Mouse (Mus musculus): Measurements from ENCODE around the gene Espn. TPM values are rescaled to one million over a fixed set of nuclear protein-coding genes. Genes with fewer than 3 reads are reported as not detected.

Gene Espn
- polyA plus RNA-seq, 1 experiment from 2014 or later: 1.1 TPM

- H3K4me3 ChIP-seq: peak overlapping the region; percentile 87; the same call in 1 of the 2 replicates
- no peak for ATAC-seq (ENCODE audit: extremely low read depth, insufficient number of reproducible peaks, low FRiP score, low TSS enrichment)
- H3K36me3 ChIP-seq: peaks cover 3% of the 10 kb centered on the region; the same call in 1 of the 2 replicates
- peak overlapping the region; percentile 92 for H3K9ac ChIP-seq
- H3K4me2 ChIP-seq: peak overlapping the region; percentile 91
- WGBS: 54% methylated on average over 8 of the region's 8 CpGs
- 0 out of 2 replicates have a peak, but pooled peaks cover 3% of the 10 kb centered on the region for H3K9me3 ChIP-seq
- H3K4me1 ChIP-seq: peaks cover 46% of the 10 kb centered on the region
- no peak overlapping the region for H3K27ac ChIP-seq (replicated peaks)
- peaks cover 14% of the 10 kb centered on the region; the same call in 1 of the 2 replicates for H3K27me3 ChIP-seq (replicated peaks)
Observed at GRCm38 (mm10) chr4:152088556-152089120, 63.5 kb downstream of the Espn start.

GRCm38 (mm10) chr4:152088133-152088532 is 64.0 kb downstream of the Espn start:
- Histone ChIP-seq H3K27ac (replicated peaks) (no peak overlapping the region), H3K36me3 (peaks cover 3% of the 10 kb centered on the region; the same call in 1 of the 2 replicates), H3K4me1 (peaks cover 43% of the 10 kb centered on the region), H3K27me3 (replicated peaks) (peaks cover 14% of the 10 kb centered on the region; the same call in 1 of the 2 replicates), H3K9ac (peak overlapping the region; percentile 92), H3K4me2 (peak overlapping the region; percentile 91), H3K4me3 (peak overlapping the region; percentile 87; the same call in 1 of the 2 replicates), H3K9me3 (0 out of 2 replicates have a peak, but pooled peaks cover 3% of the 10 kb centered on the region)
- WGBS: 48% methylated on average over 4 of the region's 4 CpGs
- no peak for ATAC-seq (ENCODE audit: extremely low read depth, insufficient number of reproducible peaks, low FRiP score, low TSS enrichment)

GRCm38 (mm10) chr4:152087211-152088081 is 64.7 kb downstream of the Espn start:
- Histone ChIP-seq H3K27ac (replicated peaks) (peak overlapping the region; percentile 61; the same call in 1 of the 2 replicates), H3K4me3 (peak overlapping the region; percentile 87), H3K9ac (peak overlapping the region; percentile 92), H3K9me3 (0 out of 2 replicates have a peak, but pooled peaks cover 3% of the 10 kb centered on the region), H3K36me3 (peaks cover 3% of the 10 kb centered on the region; the same call in 1 of the 2 replicates), H3K4me2 (peak overlapping the region; percentile 91), H3K27me3 (replicated peaks) (peaks cover 14% of the 10 kb centered on the region; the same call in 1 of the 2 replicates), H3K4me1 (peaks cover 36% of the 10 kb centered on the region)
- ATAC-seq (ENCODE audit: extremely low read depth, insufficient number of reproducible peaks, low FRiP score, low TSS enrichment): no peak
- 7% methylated on average over 12 of the region's 12 CpGs for WGBS

DNA sequence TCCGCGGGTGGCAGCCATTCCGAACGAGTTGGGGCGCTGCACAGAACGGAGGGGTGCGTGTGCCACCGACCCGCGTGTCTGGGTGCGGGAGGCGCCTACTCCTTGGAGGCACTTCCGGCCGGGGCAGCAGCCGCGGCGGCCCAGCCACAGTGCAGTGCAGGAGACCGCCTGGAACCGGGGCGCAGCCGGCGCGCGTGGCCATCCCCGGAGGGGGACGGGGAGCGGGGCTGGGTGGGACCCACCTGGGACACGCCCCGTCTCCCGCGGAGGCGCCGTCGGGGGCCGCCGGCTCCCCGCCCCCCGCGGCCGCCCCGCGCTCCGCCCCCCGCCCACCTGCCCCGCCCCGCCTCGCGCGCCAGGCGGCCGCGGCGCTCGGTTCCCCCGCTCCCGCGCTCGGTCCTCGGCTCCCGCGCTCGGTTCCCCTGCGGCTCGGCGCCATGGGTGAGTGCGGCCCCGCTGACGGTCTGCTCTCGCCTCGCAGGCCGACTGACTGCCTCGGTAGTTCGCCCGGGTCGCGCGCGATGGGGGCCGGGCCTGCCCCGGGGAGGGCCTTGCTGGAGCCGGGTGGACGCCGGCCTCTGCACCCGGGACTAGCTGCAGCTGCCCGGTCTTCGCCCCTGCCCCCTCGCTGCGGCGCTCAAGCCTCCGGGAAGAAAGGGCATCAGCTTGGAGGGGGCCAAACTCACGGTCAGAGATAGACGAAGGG is 65.5 kb downstream of the Espn start:
- H3K4me3 ChIP-seq: peak overlapping the region; percentile 87
- peaks cover 32% of the 10 kb centered on the region for H3K4me1 ChIP-seq
- WGBS: under 1% methylated on average over 48 of the region's 92 CpGs
- 0 out of 2 replicates have a peak, but pooled peaks cover 3% of the 10 kb centered on the region for H3K9me3 ChIP-seq
- peak overlapping the region; percentile 61; the same call in 1 of the 2 replicates for H3K27ac ChIP-seq (replicated peaks)
- H3K4me2 ChIP-seq: peak overlapping the region; percentile 91
- peaks cover 3% of the 10 kb centered on the region; the same call in 1 of the 2 replicates for H3K36me3 ChIP-seq
- peaks cover 14% of the 10 kb centered on the region; the same call in 1 of the 2 replicates for H3K27me3 ChIP-seq (replicated peaks)
- peak overlapping the region; percentile 92 for H3K9ac ChIP-seq
- peak; percentile 79 for ATAC-seq (ENCODE audit: extremely low read depth, insufficient number of reproducible peaks, low FRiP score, low TSS enrichment)

- Histone ChIP-seq H3K36me3 (peaks cover under 1% of the 10 kb centered on the region; the same call in 1 of the 2 replicates), H3K4me1 (peaks cover 24% of the 10 kb centered on the region), H3K4me3 (no peak overlapping the region), H3K27ac (replicated peaks) (no peak overlapping the region), H3K4me2 (no peak overlapping the region), H3K27me3 (replicated peaks) (peaks cover 14% of the 10 kb centered on the region; the same call in 1 of the 2 replicates), H3K9me3 (0 out of 2 replicates have a peak, but pooled peaks cover 3% of the 10 kb centered on the region), H3K9ac (no peak overlapping the region)
- no peak for ATAC-seq (ENCODE audit: extremely low read depth, insufficient number of reproducible peaks, low FRiP score, low TSS enrichment)
- WGBS: 75% methylated on average over 7 of the region's 7 CpGs
Observed at GRCm38 (mm10) chr4:152084616-152085015, 67.6 kb downstream of the Espn start.

DNA sequence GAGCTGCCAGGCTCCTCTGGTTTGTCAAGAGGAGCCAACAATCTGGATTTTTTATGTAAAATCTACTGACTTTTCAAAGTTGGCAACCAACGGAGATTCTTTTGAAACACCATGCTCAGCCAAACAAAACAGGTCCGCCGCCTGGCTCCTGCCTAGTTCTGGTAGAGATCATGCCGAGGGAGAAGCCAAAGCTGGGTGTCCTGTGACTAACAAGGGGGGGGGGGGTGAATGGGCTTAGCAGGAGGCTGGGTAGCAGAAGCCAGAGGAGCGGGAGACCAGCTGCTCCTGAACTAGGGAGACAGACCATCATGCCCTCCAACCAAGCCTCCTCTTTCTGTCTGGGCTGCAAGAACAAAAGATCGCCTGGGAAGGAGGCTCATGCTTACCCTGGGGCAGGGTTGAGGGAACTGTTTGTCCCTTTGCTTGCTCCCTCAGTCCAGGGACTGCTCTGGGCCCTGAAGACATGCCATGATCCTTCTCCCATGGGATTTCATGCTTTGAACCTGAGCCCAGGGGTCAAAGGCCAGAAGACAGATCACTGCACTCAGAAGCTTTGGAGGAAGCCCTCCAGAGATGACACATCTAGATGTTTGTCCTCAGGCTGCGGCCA is 68.5 kb downstream of the Espn start:
- peaks cover 18% of the 10 kb centered on the region for H3K4me1 ChIP-seq
- 67% methylated on average over 7 of the region's 7 CpGs for WGBS
- no peak for ATAC-seq (ENCODE audit: extremely low read depth, insufficient number of reproducible peaks, low FRiP score, low TSS enrichment)

GRCm38 (mm10) chr4:152079931-152080330 is 72.2 kb downstream of the Espn start:
- H3K4me1 ChIP-seq: no peaks in the 10 kb centered on the region
- H3K36me3 ChIP-seq: no peaks in the 10 kb centered on the region
- H3K4me3 ChIP-seq: no peak overlapping the region
- H3K9me3 ChIP-seq: no peaks in the 10 kb centered on the region
- no peak overlapping the region for H3K4me2 ChIP-seq
- no peak for ATAC-seq (ENCODE audit: extremely low read depth, insufficient number of reproducible peaks, low FRiP score, low TSS enrichment)
- H3K27me3 ChIP-seq (replicated peaks): peaks cover 4% of the 10 kb centered on the region; the same call in 1 of the 2 replicates
- no peak overlapping the region for H3K9ac ChIP-seq
- H3K27ac ChIP-seq (replicated peaks): no peak overlapping the region
- WGBS: 55% methylated on average over 7 of the region's 7 CpGs

More for the DNA sequence above, 68.5 kb downstream of the Espn start:
- Histone ChIP-seq H3K9ac (no peak overlapping the region), H3K9me3 (0 out of 2 replicates have a peak, but pooled peaks cover 3% of the 10 kb centered on the region), H3K4me2 (no peak overlapping the region), H3K36me3 (no peaks in the 10 kb centered on the region), H3K4me3 (no peak overlapping the region), H3K27me3 (replicated peaks) (peaks cover 14% of the 10 kb centered on the region; the same call in 1 of the 2 replicates), H3K27ac (replicated peaks) (no peak overlapping the region)

DNA sequence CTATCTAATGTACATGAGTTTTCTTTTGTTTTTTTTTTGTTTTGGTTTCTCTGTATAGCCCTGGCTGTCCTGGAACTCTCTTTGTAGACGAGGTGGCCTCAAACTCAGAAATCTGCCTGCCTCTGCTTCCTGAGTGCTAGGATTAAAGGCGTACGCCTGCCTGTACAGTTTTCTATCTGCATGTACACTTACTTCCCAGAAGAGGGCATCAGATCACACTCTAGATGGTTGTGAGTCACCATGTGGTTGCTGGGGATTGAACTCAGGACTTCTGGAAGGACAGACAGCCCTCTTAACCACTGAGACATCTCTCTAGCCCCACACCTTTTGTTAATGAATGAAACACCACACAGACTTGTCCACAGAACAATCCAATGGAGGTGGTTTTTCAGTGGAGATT is 72.9 kb downstream of the Espn start:
- no peak overlapping the region for H3K4me2 ChIP-seq

GRCm38 (mm10) chr4:152078105-152078530 is 74.1 kb downstream of the Espn start:
- no peaks in the 10 kb centered on the region for H3K9me3 ChIP-seq
- H3K4me2 ChIP-seq: no peak overlapping the region
- no peaks in the 10 kb centered on the region for H3K27me3 ChIP-seq (replicated peaks)
- WGBS: 87% methylated on average over 10 of the region's 10 CpGs
- H3K36me3 ChIP-seq: no peaks in the 10 kb centered on the region
- no peak overlapping the region for H3K27ac ChIP-seq (replicated peaks)
- no peak for ATAC-seq (ENCODE audit: extremely low read depth, insufficient number of reproducible peaks, low FRiP score, low TSS enrichment)
- H3K4me3 ChIP-seq: no peak overlapping the region
- H3K4me1 ChIP-seq: no peaks in the 10 kb centered on the region
- H3K9ac ChIP-seq: no peak overlapping the region

More for the DNA sequence above, 72.9 kb downstream of the Espn start:
- no peak overlapping the region for H3K4me3 ChIP-seq
- H3K27me3 ChIP-seq (replicated peaks): 0 out of 2 replicates have a peak, but pooled peaks cover 3% of the 10 kb centered on the region
- no peak overlapping the region for H3K9ac ChIP-seq
- no peaks in the 10 kb centered on the region for H3K36me3 ChIP-seq
- no peak overlapping the region for H3K27ac ChIP-seq (replicated peaks)
- H3K9me3 ChIP-seq: no peaks in the 10 kb centered on the region
- WGBS: 84% methylated on average over 3 of the region's 3 CpGs
- no peaks in the 10 kb centered on the region for H3K4me1 ChIP-seq
- no peak for ATAC-seq (ENCODE audit: extremely low read depth, insufficient number of reproducible peaks, low FRiP score, low TSS enrichment)

DNA sequence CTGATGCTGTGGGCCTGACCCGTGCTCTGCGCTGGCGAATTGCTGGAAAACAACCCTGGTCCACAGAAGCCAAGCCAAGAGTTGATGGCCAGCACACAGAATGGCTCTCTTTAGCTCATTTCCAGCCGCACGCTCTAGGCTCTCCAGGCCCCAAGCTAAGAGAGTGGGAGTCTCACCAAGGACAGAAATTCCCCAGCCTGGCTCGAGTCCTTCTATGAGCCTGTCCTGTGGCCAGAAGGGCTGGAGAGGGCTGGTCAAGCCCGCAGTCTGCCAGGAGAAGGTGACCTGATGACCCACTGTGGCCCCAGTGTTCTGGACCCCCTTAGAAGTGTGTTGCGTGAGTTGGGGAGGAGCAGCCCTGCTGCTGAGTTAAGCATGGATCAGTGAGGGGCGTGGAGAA is 75.0 kb downstream of the Espn start:
- H3K4me3 ChIP-seq: no peak overlapping the region
- H3K9ac ChIP-seq: no peak overlapping the region
- no peaks in the 10 kb centered on the region for H3K36me3 ChIP-seq
- H3K27me3 ChIP-seq (replicated peaks): no peaks in the 10 kb centered on the region
- 80% methylated on average over 9 of the region's 9 CpGs for WGBS
- H3K4me2 ChIP-seq: no peak overlapping the region
- H3K9me3 ChIP-seq: no peaks in the 10 kb centered on the region
- no peak overlapping the region for H3K27ac ChIP-seq (replicated peaks)
- ATAC-seq (ENCODE audit: extremely low read depth, insufficient number of reproducible peaks, low FRiP score, low TSS enrichment): no peak
- H3K4me1 ChIP-seq: peaks cover 7% of the 10 kb centered on the region
